Comparison of ENCODE assay signal across 8 mouse cellular contexts in genomic region chr3:105686394-105687323, GRCm38 (mm10). TPM values are rescaled to one million over a fixed set of nuclear protein-coding genes. Genes with fewer than 3 reads are reported as not detected.
DNase-seq lines count a peak whose midpoint lies in the region; ATAC-seq lines count a peak whose summit lies in the region.

No protein-coding gene starts in this region.

- H3K4me1 ChIP-seq in neural tube, embryonic 12.5 days = peaks cover 6% of the 10 kb centered on the region; the same call in 1 of the 2 replicates

- peak overlapping the region; percentile 80 for H3K4me2 ChIP-seq in neural tube, embryonic 12.5 days (replicated peaks)

- peak; percentile 20 for ATAC-seq in frontal cortex, adult (ENCODE audit: low TSS enrichment)
- no peak; the same call in 1 of the 2 replicates for ATAC-seq in neural tube, embryonic 12.5 days (ENCODE audit: low FRiP score, low read depth)

- 9% methylated on average over 60 of the region's 60 CpGs for WGBS in neural tube, embryonic 12.5 days

- H3K27ac ChIP-seq in neural tube, embryonic 12.5 days = peak overlapping the region; percentile 68; the same call in 1 of the 2 replicates

- H3K27me3 ChIP-seq in neural tube, embryonic 12.5 days (replicated peaks) = no peaks in the 10 kb centered on the region

- peaks cover 22% of the 10 kb centered on the region; the same call in 1 of the 2 replicates for H3K36me3 ChIP-seq in neural tube, embryonic 12.5 days

- H3K9me3 ChIP-seq in neural tube, embryonic 12.5 days = no peaks in the 10 kb centered on the region

- peak overlapping the region; percentile 86 for H3K9ac ChIP-seq in neural tube, embryonic 12.5 days

- DNase-seq in frontal cortex, postnatal 14 days (ENCODE audit: low spot score in 2 of 2) = no peak
- peak; percentile 40 for DNase-seq in urinary bladder, postnatal 25 days (ENCODE audit: low spot score)
- DNase-seq in urinary bladder, adult 2 months (ENCODE audit: low spot score) = no peak
- DNase-seq in induced T-regulatory cell, adult 2 months (ENCODE audit: low read depth) = peak; percentile 46
- DNase-seq in retina, postnatal 1 day = no peak
- DNase-seq in kidney, postnatal 36 days = no peak

- peak overlapping the region; percentile 93 for H3K4me3 ChIP-seq in neural tube, embryonic 12.5 days

RNA-seq across cellular contexts. Expression of gene Ddx20, which starts 0.7 kb away (rescaled TPM):
- polyA plus RNA-seq in urinary bladder, adult 2 months (2012; rRNA removed) = 10.4 and 10.8 TPM in 2 replicates
- 33.8 and 34.6 TPM in 2 replicates for polyA plus RNA-seq in neural tube, embryonic 12.5 days (2016; fragmentation: Nextera tagmentation; extraction: Ambion mirVana)

RNA-seq across cellular contexts. Expression of gene Inka2, which starts 17.7 kb away (rescaled TPM):
- polyA plus RNA-seq in urinary bladder, adult 2 months (2012; rRNA removed) = 19.8 and 27.1 TPM in 2 replicates
- 3.9 and 5.6 TPM in 2 replicates for polyA plus RNA-seq in neural tube, embryonic 12.5 days (2016; fragmentation: Nextera tagmentation; extraction: Ambion mirVana)

Comparison
In these comparisons a context has a peak if more than half of its experiments do, and no peak if none do; other contexts are left out.
1. DNase-seq: peak in urinary bladder, postnatal 25 days (single experiment) and induced T-regulatory cell, adult 2 months (single experiment); none in frontal cortex, postnatal 14 days (0 of 2), urinary bladder, adult 2 months (single experiment), retina, postnatal 1 day (single experiment) and kidney, postnatal 36 days (0 of 2).